Mouse (Mus musculus) right cerebral cortex, adult 18-20 months (tissue): ENCODE measurements around the gene Dcpp2.
"Not testable (repeated sequence)": the region's sequence is repeated elsewhere in the genome, so short reads cannot be mapped to it uniquely, and the experiment has no call there.

ENCODE experiments used
- DNase-seq: peaks from one replicate; pipeline ENCODE4 v3.0.0; 2022; ENCODE audit warnings: mixed read lengths

Gene Dcpp2

DNA sequence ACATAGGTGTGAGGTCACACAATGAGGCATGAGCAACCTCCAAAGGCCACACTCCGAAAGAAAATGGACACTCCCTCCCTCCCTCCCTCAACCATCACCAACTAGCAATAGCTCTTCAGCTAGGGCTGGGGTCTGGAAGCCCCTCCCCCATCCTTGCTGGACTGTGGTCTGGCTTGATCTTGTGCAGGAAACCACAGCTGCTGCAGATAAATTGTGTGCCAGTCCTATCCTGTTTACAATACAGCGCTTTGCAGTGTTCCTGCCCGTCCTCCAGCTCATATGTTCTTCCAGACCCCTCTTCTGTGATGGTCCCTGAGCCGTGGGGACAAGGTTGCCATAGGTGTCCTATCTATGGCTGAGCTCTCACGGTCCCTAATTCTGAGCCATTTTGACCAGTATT lies 50.5 kb downstream of the Dcpp2 start:
- DNase-seq: no peak

DNA sequence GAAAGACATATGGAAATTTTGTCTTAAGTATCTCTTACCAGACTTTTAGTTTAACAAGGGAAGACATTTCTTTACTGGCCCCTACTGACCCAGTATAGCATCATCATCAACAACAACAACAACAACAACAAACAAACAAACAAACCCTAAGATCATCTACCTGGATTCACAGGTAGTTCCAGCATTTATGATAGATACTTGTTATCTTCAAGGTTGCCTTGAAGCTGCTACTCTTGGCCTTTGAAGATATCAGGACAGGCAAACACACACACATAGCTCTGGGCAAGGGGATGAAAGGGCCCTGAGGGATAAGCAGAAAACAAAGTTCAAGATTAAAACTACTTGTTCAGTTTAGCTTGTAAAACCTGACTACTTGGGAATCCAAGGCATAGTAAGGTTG lies 60.7 kb downstream of the Dcpp2 start, which contains the start of gene Sbp:
Sbp (plus strand) TSS at position 301 of the 400 bp plus-strand sequence.
- no peak for DNase-seq

DNA sequence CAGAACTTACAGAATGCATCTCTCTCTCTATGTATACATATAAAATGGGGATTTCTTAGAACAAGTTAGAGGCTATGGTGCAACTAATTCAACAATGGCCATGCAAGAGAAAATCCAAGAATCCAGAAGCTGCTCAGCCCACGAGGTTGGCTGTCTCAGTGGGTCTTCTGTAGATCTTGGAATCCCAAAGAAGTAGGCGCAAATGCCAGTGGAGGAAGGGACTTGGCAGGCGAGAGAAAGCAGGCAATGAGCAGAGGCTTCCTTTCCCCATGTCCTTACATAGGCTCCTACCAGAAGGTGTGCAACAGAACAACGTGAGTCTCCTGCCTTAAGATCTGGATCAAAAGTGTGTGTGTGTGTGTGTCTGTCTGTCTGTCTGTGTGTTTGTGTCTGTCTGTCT lies 66.8 kb downstream of the Dcpp2 start:
- not testable (repeated sequence) for DNase-seq

DNA sequence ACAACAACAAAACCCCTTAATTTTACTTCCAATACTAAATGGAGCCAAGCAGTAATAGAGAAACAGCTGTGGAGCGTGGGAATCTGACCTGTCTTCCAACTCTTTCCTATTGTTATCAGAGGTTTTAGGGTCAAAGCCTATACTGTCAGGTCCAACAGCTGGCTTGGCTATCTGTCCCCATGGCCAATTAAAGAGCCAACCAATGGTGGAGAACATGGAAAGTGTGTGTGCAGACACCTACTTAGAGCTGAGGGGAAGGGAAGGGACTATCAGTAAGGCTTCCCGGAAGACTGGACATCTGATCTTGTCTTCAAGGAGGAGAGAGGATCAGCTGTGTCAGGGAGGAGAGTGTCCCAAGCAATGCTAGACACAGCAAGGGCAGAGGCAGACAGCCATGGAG lies 68.4 kb downstream of the Dcpp2 start:
- DNase-seq: no peak
